Mouse (Mus musculus): ENCODE data around the gene Kmt5a.

The Kmt5a gene

DNA sequence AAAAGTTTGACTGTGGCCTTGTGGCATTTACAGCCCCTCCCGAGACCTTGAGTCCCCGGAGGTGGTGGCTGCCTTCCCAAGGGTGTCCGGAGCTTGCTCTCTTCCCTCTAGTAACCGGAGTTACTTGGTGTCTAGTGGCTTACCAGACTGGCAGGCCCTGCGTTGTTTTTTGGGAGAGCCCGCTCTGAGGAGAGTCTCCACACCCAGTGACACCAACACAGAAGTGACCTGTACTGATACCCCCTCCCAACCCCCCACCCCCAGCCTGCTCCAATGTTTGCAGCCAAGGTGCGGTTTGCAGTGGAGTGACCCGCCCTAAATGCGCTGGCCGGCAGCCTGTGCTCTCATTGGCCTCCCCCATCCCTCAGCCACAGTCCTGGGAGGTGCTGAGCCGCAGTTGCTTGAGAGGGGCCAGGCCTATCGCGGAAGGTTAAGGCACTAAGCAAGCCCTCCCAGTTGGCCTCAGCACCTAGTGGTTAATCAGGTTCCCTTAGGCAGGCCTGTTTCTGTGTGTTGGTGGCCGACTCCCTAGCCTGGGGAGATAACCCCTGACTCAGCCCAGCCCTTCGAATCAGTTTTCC, 6.7 kb downstream of the Kmt5a start:
- DNase-seq (ENCODE audit: low spot score), result peak; percentile 67

DNA sequence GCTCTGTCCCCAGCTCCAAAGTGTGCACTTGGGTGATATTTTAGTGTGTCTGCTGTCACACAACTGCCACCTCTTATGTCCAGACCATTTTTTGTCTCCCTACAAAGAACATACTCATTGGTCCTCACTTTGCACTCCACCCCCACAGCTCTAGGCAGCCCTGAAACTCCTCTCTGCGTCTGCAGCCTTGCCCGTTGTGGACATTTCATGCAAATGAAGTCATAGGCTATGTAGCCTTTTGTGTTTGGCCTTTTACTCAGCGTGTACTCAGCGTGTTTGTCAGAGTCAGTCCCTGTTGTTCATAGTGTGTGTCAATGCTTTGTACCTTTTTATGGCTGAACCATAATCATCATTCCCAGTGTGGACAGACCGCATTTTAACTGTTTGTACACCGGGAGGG, 9.8 kb downstream of the Kmt5a start:
- no peak for DNase-seq (ENCODE audit: low spot score)

DNA sequence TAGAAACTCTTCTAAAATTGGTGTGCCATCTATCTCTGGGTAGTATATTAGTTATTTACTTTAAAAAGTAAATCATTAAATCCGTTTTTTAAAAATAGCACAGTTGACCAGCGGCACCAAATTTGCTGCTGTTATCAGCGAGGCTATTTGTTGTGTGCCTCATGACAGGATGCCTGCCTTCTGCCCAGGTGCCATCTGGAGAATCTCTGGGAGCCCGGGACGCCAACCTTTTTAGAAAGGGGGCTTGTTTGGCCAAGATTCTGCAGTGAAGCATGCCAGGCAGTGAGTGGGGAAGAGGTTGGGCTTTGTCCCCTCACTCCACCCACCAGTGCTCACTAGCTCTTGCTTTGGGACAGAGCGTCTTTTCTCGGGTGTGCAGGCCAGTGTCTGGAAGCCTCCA, 10.3 kb downstream of the Kmt5a start:
- DNase-seq (ENCODE audit: low spot score), result no peak

DNA sequence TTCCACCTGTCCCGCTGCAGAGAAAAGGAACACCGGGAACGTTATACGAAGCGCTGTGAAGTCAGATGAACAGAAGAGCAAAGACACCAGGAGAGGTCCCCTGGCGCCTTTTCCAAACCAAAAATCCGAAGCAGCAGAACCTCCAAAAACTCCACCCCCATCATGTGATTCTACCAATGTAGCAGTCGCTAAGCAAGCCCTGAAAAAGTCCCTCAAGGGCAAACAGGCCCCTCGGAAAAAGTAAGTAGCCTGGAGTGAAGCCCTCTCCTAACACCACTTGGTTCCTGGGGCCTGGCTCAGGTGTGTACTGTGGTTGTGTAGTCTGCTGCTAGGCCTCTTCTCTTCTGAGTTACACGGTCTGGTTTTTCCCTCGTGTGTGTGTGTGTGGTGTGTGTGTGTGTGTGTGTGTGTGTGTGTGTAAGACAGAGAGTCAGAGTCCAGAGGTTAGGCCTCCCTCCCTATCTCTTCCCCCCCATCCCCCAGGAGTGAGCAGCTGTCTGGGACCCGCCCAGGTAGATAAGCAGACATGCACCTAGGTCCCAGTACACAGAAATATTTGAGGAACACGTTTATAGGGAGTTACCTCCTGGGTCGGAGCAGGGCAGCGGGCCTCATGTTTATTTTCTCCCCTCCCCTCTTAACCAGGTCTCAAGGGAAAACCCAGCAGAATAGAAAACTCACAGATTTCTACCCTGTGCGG, 11.1 kb downstream of the Kmt5a start:
- DNase-seq (ENCODE audit: low spot score), result no peak

DNA sequence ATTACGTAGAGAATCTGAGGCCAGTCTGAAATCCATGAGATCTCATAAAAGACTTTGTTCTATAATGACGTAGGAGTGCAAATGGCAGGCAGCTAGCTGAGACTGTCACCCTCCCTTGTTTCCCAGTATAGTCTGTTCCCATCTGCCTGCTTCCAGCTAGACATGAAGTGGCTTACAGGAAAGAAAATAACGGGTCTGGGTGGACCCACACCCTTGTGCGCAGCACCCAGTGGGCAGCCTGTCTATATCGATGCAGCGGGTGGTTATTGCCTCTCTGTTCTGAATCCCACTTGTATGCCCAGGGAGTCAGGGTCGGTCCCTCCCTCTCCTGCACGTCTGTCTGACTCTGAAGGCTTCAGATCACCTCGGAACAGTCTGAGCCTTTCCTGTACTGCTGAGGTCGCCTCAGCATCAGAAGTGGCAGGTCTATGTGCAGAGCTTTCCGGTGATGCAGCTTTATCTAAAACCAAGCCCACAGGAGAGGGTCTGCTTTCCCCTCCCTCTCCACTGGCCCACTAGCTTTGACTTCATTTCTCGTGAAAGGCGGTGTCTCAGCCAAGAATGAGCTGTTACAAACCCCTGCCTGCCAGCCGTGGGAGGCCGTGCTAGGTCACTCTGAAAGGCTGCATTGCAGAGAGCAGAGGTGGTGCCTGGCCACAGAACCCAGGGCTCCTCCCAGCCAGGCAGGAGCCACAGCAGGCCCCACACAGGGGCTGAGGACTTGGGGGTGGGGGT, 12.9 kb downstream of the Kmt5a start:
- DNase-seq (ENCODE audit: low spot score), result no peak

DNA sequence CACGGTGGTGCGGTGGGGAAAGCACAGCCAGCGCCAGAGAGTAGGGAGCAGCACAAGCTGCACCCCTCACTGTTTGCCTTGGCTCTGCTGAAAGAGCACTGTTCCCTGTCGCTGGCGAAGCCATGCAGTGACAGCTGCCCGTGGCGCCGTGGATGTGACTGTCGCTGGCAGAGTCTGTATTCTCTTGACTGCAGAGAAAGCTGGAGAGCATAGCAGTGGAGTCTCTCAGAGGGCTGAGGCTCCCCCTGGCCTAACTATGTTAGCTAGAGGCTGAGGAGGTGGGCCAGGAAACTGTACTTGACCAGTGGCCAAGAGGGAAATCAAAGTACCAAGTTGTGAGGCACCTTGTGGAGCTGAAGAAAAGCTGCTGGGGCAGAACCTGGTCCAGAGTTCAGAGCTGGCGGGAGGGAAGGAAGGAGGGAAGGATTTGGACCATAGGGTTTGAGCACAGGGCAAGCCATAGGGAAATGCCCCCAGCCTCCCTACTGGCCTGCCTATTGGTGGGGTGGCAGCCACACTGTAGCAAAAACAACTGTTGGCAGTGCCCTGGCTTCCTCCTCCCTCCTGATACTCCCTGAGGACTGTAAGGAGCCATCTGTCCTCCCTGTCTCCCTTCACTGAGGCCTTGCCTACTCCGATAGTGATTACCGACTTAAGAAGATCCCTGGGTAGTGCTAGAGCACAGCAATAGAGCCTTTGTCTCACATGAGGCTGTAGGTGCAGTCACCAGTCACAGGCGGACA, 13.8 kb downstream of the Kmt5a start:
- DNase-seq (ENCODE audit: low spot score), result no peak

DNA sequence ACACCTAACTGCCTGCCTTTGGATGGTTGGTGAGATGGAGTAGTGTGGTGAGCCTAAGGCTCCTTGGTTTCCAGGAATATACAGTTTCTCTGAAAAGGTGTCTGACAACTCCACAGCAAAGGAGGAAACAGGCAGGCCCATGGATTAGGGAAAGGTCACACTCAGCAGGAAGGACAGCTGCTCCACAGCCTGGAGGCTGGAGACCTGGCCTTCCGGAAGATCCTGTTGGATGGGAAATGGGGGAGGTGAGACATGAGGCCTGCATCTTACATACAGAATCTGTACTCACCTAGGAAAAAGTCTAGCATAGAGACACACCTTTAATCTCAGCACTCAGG, 14.3 kb downstream of the Kmt5a start:
- no peak for DNase-seq (ENCODE audit: low spot score)

DNA sequence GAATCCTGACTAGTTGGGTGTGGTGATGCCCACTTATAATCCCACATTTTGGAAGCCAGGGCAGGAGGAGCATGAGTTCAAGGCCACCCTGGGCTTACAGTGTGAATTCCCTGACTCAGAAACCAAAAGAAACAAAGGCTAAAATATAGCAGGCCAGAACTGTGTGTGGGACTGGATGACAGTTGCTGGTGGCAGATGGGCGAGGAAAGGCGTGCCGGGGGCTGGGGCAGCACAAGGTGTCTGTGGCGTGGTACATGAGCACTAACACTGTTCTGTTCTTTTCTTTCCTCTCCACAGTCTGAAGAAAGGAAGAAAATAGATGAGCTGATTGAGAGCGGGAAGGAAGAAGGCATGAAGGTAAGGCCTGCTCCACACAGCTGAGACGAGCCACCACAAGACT, 17.0 kb downstream of the Kmt5a start:
- DNase-seq (ENCODE audit: low spot score), result no peak

DNA sequence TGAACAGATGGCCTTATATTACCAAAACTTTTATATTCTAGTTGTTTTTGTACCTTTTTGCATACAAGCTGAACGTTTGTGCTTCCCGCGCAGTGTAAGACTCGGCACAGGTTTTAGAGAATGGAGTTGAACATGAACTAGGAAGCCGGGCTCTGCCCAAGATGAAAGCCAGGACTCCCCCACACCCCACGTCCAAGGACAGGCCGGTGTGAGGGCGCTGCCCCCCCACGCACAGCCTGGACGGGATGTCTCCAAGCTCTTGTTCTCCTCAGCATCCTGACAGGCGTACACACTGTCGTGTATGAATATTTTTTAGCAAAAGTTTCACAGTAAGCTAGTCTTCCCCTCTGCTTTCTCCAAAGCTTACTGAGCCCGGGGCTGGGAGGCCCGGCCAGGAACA, 21.2 kb downstream of the Kmt5a start:
- DNase-seq (ENCODE audit: low spot score), result peak; percentile 66

DNA sequence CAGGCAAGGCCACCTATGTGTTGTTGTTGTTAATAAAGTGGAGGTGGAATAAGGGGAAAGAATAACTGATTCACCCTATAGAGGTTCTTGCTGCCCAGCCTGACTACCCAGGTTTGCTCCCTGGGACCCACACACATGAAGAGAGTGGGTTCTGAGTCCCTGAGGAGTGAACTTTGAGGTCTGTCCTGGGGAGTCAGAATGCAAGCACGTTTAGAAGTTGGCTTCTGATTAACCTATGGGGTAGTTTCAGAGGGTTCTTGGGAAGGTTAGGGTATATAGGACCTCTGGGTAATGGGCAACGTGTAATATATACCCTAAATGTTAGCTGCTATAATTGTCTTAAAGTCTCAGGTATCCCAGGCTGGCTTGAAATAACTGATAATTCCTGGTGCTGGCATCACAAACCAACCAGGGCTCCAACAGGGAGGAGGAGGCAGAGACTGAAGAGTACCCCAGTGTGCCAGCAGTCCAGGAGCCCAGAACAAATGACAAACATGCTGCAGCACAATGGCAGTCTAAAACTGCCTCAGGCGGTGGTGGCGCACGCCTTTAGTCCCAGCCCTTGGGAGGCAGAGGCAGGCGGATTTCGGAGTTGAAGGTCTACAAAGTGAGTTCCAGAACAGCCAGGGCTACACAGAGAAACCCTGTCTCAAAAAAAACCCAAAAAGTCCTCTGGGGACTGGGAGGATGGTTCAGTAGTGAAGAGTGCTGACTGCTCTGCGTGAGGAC, 22.7 kb downstream of the Kmt5a start:
- DNase-seq (ENCODE audit: low spot score), result no peak

DNA sequence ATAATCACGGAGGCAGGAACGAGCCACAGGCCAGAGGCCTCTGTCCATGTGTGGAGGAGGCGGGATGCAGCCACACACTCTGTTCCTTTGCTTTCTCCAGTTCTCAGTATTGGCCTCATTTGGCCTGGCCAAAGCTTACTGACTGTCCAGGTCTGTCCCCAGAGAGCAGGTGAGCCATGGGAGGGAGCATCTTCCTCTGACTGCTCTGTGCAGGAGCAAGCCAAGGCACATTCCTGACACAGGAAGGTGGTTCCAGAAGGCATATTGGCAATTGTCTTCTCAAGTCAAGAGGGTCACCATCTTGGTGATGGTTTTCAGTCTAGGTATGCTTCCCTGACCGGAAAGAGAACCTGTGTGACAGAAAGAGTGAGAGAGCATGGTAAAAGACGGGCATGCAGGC, 23.7 kb downstream of the Kmt5a start:
- DNase-seq (ENCODE audit: low spot score), result no peak

DNA sequence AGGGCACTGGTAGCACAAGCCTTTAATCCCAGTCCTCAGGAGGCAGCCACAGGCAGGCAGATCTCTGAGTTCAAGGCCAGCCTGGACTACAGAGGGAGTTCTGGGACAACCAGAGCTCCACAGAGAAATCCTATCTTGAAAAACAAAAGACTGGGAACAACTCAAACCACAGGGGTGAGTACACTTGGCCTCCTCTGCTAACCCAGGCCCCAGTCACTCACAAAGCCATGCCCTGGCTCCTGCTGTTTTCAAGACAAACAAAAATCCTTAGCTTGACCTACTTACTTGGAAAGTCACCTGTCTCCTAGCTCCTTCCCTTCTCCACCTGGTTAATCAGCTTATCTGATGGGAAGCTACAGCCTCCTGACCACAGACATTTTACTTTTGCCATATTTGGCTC, 25.2 kb downstream of the Kmt5a start:
- no peak for DNase-seq (ENCODE audit: low spot score)

DNA sequence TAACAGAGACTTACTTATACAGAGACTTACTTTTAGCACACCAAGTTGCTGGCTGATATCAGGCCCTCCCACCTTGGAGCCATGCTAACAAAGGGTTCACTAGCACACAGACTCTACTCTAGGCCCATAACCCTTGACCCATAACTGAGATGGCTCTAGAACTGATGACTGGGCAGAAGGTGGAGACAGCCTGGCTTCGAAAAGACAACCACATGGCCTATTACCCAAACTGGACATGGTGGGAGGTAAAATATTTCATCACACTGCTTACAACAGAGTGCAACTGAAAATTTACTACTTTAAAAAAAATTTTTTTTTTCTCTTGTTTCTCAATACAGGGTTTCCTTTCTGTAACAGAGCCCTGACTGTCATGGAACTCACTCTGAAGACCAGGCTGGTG, 28.0 kb downstream of the Kmt5a start:
- no peak for DNase-seq (ENCODE audit: low spot score)

DNA sequence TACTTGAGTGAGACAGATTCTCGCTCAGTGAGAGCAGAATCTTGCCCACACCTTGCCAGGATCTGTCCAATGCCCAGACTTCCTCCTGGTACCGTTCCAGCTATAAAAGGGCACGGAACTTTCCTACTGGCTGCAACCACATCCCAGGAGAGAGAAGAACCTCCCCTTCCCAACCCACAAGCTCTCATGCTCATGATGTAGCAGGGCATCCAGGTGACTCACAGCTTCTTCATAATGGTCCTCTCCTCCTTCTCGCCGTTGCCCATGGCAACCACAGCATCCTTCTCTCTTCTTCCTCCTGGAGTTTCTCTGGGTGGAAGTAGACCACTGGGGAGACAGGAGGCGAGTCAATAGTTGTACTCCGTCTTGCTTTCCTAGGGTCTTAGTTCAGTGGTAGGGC, 28.6 kb downstream of the Kmt5a start:
- no peak for DNase-seq (ENCODE audit: low spot score)

DNA sequence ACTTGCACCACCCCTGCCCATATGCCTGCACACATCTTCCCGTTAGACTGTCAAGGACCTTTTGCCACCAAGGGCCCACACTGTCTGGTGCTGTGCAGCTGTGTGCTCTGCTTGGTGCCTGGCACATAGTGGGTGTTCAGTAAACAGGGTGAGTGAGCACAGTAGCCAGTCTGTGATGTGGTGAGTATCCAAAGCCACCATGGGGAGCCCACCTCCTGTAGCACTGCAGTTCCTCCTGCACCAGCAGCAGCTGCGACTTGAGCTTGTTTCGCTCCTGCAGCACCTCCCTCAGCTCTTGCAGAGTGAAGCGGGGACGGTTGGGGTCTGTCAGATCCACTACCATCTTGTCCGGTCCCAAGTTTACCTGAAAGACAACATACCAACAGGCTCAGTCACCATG, 29.8 kb downstream of the Kmt5a start:
- DNase-seq (ENCODE audit: low spot score), result no peak

DNA sequence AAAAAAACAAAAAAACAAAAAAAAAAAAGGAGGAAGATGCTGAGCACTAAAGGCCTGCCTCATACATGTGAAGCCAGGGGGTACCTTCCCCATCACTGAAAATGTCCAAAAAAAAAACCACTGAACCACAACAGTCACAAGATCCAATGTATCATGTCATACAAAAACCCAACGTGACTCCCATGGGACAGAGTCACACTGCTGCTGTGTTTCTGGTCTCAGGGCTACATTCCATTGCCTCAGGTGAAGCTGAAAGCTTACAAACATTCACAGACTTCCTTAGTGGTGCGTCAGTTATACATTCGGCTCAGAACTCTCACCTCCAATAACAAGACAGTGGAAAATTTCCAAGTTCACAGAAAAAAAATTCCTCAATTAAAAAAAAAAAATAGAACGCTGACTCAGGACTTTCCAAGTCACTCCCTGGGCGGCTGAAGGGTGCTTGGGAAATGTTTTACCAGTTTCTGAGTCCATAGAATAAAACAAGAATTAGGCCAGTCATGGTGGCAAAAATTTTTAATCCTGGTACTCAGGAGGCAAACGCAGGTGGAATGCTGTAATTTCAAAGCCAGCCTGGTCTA, 31.0 kb downstream of the Kmt5a start:
- no peak for DNase-seq (ENCODE audit: low spot score)

DNA sequence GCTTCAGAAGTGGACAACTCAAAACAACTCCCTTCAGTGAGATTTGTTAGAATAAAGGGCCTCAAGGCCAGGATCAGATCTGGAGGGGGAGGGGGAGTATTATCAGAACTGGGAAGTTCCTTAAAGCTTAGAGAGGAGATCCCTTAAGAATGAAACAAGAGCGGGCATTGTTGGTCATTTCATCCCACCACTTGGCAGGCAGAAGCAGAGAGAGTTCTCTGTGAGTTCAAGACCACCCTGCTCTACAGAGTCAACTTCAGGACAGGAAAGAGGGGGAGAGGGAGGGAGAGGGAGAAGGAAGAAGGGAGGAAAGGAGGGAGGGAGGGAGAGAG, 39.1 kb downstream of the Kmt5a start:
- no peak for DNase-seq (ENCODE audit: low spot score)

DNA sequence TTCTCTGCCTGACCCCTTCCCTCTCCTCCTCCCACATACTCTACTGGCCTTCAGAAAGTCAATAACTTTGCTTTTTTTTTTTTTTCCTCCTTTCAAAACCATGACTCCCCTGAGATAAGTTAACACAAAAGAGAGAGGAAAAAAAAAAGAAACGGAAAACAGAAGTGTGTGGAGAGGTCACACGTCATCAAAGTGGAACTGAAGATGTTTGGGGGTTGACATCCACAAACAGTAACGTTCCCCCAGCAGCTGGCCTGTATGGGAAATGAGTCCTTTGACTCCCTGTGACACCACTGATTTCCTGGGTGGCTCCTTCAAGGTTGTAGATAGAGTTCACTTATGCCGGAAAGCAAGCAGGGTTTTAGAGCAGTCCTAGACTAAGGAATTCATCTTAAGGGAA, 40.4 kb downstream of the Kmt5a start:
- DNase-seq (ENCODE audit: low spot score), result no peak

DNA sequence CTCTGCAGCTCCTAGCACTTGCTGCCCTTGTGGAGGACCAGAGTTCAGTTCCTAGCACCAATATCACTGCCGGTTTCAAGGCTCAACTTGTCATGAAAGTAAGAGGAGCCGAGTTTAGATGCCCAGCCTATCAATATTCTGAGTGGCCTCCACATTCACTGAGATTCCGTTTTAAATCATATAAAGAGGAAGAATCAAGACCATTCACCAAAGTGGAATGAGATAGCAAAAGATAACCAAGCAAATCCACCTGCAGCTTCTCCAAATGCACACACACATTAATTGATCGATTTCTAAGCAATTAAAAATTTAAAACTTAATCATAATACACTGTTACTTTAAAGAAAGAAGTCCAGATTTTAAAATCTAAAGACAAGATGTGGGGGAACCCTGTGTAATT, 42.0 kb downstream of the Kmt5a start:
- DNase-seq (ENCODE audit: low spot score), result no peak

DNA sequence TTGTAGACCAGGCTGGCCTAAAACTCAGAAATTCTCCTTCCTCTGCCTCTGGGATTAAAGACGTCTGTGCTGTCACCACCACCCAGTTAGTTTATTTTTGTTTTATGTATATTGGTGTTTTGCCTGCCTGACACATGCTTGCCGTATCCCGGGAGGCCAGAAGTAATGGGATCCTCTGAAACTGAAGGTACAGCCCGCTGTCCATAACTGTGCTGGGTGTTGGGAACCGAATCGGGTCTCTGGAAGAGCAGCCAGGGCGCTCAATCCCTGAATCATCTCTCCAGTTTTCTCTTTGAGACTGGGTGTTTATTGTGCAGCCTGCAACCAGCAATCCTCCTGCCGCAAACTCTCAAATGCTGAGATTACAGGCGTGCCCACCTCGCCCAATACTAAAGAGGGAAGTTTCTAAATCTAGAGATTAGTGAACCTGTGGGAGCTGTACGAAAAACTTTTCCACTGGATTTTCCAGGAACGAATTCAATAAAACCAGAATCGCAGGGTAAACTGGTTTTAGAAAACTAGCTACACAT, 42.8 kb downstream of the Kmt5a start:
- DNase-seq (ENCODE audit: low spot score), result peak; percentile 28

DNA sequence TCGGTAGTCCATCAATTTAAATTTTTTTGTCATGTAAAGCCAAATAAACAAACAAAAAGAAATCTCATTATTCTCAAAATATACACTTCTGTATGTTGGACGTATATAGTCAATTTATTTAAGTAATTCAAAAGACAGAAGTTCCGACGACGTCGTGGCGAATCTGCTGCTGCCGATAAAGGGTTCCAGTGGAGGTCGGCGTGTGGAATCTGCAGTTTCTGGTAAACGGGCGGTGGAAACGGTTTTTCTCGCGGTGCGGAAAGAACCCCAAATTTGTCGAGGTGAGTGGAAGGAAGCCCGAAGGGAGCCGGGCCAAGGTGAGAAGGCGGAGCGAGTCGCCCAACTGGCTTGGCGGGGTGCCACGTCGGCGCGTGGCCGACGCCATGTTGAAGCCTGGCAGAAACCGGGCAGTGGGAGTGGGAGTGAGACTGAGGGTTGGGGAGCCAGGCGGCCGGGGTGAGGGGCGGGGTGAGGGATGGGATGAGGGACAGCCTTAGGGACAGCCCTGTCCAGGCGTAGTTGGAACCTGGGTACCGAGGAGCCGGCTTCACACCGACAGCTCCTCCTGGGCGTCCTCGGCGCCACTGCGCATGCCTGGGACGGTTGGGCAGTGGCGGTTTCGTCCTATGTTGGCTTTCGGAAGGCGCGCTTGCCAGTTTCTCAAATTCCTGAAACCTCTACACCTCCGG, 43.4 kb downstream of the Kmt5a start, which contains the start of gene Snrnp35:
Snrnp35 (plus strand) TSS at position 169 of the 689 bp plus-strand sequence.
- DNase-seq (ENCODE audit: low spot score), result peak; percentile 93
